ENCODE assay signal across 25 mouse cellular contexts in the genomic region with DNA sequence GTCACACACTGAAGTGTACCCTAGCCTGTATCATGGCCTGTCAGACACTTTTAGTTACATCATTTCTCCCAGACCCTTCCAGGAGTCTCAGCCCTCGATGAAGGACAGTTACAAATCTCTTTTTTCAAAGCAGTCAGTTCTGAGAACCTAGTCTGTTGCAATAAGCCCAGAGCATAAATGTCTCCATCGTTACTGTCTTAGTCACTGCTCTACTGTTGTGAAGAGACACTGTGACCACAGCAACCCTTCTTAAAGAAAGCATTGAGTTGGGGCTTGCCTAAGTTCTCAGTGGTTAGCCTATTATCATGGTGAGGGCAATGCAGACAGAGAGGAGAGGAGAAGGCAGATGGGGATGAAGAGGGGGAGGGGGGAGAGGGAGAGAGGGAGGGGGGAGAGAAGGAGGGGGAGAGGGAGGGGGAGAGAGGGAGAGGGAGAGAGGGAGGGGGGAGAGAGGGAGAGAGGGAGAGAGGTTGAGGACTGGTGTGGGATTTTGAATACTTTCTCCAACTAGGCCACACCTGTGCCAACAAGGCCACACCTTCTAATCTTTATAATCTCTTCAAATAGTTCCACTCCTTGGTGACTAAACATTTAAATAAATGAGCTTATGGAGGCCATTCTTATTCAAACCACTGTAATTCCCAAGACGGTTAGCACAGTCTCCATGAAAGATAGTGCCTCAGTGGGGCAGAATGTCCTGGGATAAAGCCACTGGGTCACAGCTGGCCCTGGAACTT.
DNase-seq lines count a peak whose midpoint lies in the region; ATAC-seq and TF ChIP-seq lines count a peak whose summit lies in the region.
"Had no signal": no experiment of that assay in that cellular context is flagged by ENCODE, and none has a peak within 500 bp of the region (broad histone marks: within the 10 kb centered on the region; RNA-seq: fewer than 3 reads in every experiment).

No protein-coding gene starts in this region.

- no peaks in the 10 kb centered on the region for H3K36me3 ChIP-seq in stomach, postnatal 0 days (ENCODE audit: control insufficient read depth, insufficient read depth, low read length)
- H3K36me3 ChIP-seq in hindbrain, embryonic 14.5 days (replicated peaks; ENCODE audit: control insufficient read depth, insufficient read depth) = no peaks in the 10 kb centered on the region
- H3K36me3 ChIP-seq: embryonic facial prominence, embryonic 12.5 days; heart, embryonic 12.5 days; kidney, embryonic 15.5 days; midbrain, embryonic 13.5 days; neural tube, embryonic 12.5 days had no signal

- peak; percentile 81 for ATAC-seq in megakaryocyte, adult 5-6 weeks (ENCODE audit: poor library complexity, severe bottlenecking)
- 0 out of 2 replicates have a peak, but pooled peaks have one; percentile 76 for ATAC-seq in stomach, postnatal 0 days (ENCODE audit: low FRiP score, low TSS enrichment)
- no peak for ATAC-seq in hindbrain, embryonic 14.5 days (ENCODE audit: low FRiP score)
- ATAC-seq: CD4-positive, CD25-positive, alpha-beta regulatory T cell, adult 4 months; forebrain, embryonic 13.5 days; midbrain, embryonic 13.5 days had no signal

- 50% methylated on average over 3 of the region's 3 CpGs for WGBS in stomach, postnatal 0 days
- WGBS in hindbrain, embryonic 14.5 days = 58% methylated on average over 3 of the region's 3 CpGs

- DNase-seq in heart, adult 11 months = peak; percentile 17
- no peak for DNase-seq in heart, postnatal 14 days
- peak; percentile 44 for DNase-seq in lung, postnatal 36 days
- no peak for DNase-seq in lung, postnatal 14 days
- no peak for DNase-seq in stomach, postnatal 0 days (ENCODE audit: low spot score)
- no peak for DNase-seq in thymus, postnatal 0 days (ENCODE audit: low spot score)
- no peak for DNase-seq in hindbrain, embryonic 14.5 days (ENCODE audit: low spot score)
- DNase-seq: adrenal gland, adult 2 months; cerebellum, adult 11-12 months; cerebellum, postnatal 10 days; heart, postnatal 10 days; kidney, adult 11 months; layer of hippocampus, adult 9-11 months; left cerebral cortex, postnatal 4 days; right cerebral cortex, adult 18-20 months; thymus, postnatal 14 days had no signal

- no peaks in the 10 kb centered on the region for H3K9me3 ChIP-seq in stomach, postnatal 0 days (ENCODE audit: control insufficient read depth, low read length)
- H3K9me3 ChIP-seq in hindbrain, embryonic 14.5 days (ENCODE audit: control insufficient read depth, low read length) = no peaks in the 10 kb centered on the region
- H3K9me3 ChIP-seq: embryonic facial prominence, embryonic 12.5 days; forebrain, embryonic 13.5 days; heart, embryonic 12.5 days; kidney, embryonic 15.5 days; midbrain, embryonic 13.5 days; neural tube, embryonic 12.5 days had no signal

- H3K27me3 ChIP-seq in stomach, postnatal 0 days (ENCODE audit: control insufficient read depth, insufficient read depth, low read length) = no peaks in the 10 kb centered on the region
- H3K27me3 ChIP-seq in hindbrain, embryonic 14.5 days (ENCODE audit: control insufficient read depth, insufficient read depth, low read length) = no peaks in the 10 kb centered on the region
- H3K27me3 ChIP-seq: embryonic facial prominence, embryonic 12.5 days; forebrain, embryonic 13.5 days; heart, embryonic 12.5 days; kidney, embryonic 15.5 days; midbrain, embryonic 13.5 days; neural tube, embryonic 12.5 days had no signal

- no peak overlapping the region for H3K4me2 ChIP-seq in stomach, postnatal 0 days (replicated peaks; ENCODE audit: low read depth)
- H3K4me2 ChIP-seq in hindbrain, embryonic 14.5 days (replicated peaks) = no peak overlapping the region
- H3K4me2 ChIP-seq: embryonic facial prominence, embryonic 12.5 days; forebrain, embryonic 13.5 days; heart, embryonic 12.5 days; kidney, embryonic 15.5 days; liver, embryonic 11.5 days; midbrain, embryonic 13.5 days; neural tube, embryonic 12.5 days had no signal

- H3K27ac ChIP-seq in stomach, postnatal 0 days (replicated peaks) = no peak overlapping the region
- no peak overlapping the region for H3K27ac ChIP-seq in hindbrain, embryonic 14.5 days
- H3K27ac ChIP-seq: embryonic facial prominence, embryonic 12.5 days; forebrain, embryonic 13.5 days; midbrain, embryonic 13.5 days; neural tube, embryonic 12.5 days had no signal

- no peaks in the 10 kb centered on the region for H3K4me1 ChIP-seq in stomach, postnatal 0 days (replicated peaks; ENCODE audit: control insufficient read depth, insufficient read depth)
- H3K4me1 ChIP-seq in hindbrain, embryonic 14.5 days (replicated peaks; ENCODE audit: control insufficient read depth, insufficient read depth, low read length) = no peaks in the 10 kb centered on the region
- H3K4me1 ChIP-seq: forebrain, embryonic 13.5 days; heart, embryonic 12.5 days; midbrain, embryonic 13.5 days; neural tube, embryonic 12.5 days had no signal

- TF ChIP-seq EP300 in stomach, postnatal 0 days (optimal IDR thresholded peaks at IDR 0.05) = no peak

- H3K4me3 ChIP-seq in stomach, postnatal 0 days (ENCODE audit: low read depth, low read length) = no peak overlapping the region
- H3K4me3 ChIP-seq in hindbrain, embryonic 14.5 days (replicated peaks; ENCODE audit: low read length) = no peak overlapping the region
- H3K4me3 ChIP-seq: embryonic facial prominence, embryonic 12.5 days; forebrain, embryonic 13.5 days; heart, embryonic 12.5 days; kidney, embryonic 15.5 days; midbrain, embryonic 13.5 days; neural tube, embryonic 12.5 days had no signal

- H3K9ac ChIP-seq in stomach, postnatal 0 days (ENCODE audit: low read length) = no peak overlapping the region
- H3K9ac ChIP-seq in hindbrain, embryonic 14.5 days = no peak overlapping the region
- H3K9ac ChIP-seq: embryonic facial prominence, embryonic 12.5 days; forebrain, embryonic 13.5 days; heart, embryonic 12.5 days; kidney, embryonic 15.5 days; midbrain, embryonic 13.5 days; neural tube, embryonic 12.5 days had no signal

- intact Hi-C loops in heart, postnatal 14 days (cut with DNase I) = no loop called here

- TF ChIP-seq CTCF in stomach, postnatal 0 days (IDR thresholded peaks at IDR 0.05; ENCODE audit: low read depth) = no peak

Comparison
In these comparisons a context has a peak if more than half of its experiments do, and no peak if none do; other contexts are left out.
1. DNase-seq: peak in heart, adult 11 months (single experiment) and lung, postnatal 36 days (single experiment); none in heart, postnatal 14 days (0 of 2), lung, postnatal 14 days (single experiment), stomach, postnatal 0 days (single experiment), thymus, postnatal 0 days (single experiment) and hindbrain, embryonic 14.5 days (single experiment).